Mouse (Mus musculus) C2C12 (cell line): ENCODE measurements around the gene Fbln5.

ENCODE experiments used
- CTCF ChIP-seq: IDR thresholded peaks from one replicate; pipeline ENCODE4 v1.5.1; 2011; ENCODE audit not compliant: control insufficient read depth, insufficient read depth, insufficient read length
- USF1 ChIP-seq: IDR thresholded peaks from one replicate; pipeline ENCODE4 v1.6.1; 2011; ENCODE audit warnings: low read depth, mild to moderate bottlenecking, control low read depth, moderate library complexity

- TF ChIP-seq CTCF (no peak), USF1 (no peak)
Observed at GRCm38 (mm10) chr12:101833115-101833506, 14.3 kb upstream of the Fbln5 start.
